Mouse (Mus musculus) cerebellum, adult 9-10 months (tissue): ENCODE results near the gene Nudt19.
"Not testable (repeated sequence)": the region's sequence is repeated elsewhere in the genome, so short reads cannot be mapped to it uniquely, and the experiment has no call there.

Experiments
- DNase-seq: peaks from one replicate; pipeline ENCODE4 v3.0.0; 2022

Gene Nudt19

DNA sequence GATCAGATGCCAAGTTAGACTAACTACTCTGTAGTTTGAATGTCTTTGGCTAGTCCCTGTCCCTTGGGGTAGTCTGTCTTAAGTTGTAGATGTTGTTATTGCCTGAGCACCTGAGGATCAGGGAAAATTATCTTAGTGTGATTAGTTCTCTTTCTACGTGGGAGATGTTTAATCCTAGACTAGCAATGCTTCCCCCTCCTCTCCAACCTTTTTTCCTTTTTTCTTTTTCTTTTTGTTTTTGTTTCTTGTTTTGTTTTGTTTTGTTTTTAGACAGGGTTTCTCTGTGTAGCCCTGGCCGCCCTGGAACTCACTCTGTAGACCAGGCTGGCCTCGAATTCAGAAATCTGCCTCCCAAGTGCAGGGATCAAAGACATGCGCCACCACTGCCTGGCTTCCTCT, at the start of gene Nudt19:
Gene Nudt19, minus strand, starts transcription at position 100 of the 399 bp plus-strand sequence.
- DNase-seq, result no peak

DNA sequence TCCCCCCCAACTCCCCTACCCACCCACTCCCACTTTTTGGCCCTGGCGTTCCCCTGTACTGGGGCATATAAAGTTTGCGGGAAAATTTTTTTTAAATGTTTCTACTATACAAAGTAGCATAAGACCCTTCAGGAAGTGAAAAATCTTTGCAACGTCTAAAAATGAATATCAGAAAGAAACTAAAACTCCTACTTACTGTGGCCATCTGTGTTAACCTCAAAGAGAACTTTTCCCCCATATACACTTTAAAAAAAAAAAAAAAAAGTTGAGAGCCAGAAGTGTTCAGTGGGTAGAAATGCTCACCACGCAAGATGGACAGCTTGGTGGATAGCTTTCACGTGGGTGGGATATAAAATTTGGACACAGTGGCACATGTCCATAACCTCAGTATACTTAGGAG, 46.7 kb upstream of the Nudt19 start:
- no peak for DNase-seq

DNA sequence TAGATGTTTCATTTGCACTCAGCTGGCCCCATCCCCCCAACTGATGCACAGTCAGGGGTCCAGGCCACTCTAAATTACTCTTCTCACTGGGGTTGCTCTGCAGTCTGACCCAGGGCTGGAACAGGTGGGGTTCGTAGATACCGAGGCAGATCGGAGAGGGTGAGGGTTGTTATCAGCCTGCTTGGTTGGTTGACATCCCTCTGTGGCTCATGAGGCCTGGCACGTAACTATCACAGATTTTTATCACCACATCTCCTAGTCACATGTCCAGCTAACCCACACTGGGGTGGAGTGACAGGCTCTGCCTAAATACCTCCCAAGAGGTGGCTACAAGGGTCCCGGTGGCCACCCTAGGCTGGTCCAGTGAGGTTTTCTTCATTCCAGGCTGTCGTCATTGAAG, 45.0 kb upstream of the Nudt19 start:
- DNase-seq, result no peak

DNA sequence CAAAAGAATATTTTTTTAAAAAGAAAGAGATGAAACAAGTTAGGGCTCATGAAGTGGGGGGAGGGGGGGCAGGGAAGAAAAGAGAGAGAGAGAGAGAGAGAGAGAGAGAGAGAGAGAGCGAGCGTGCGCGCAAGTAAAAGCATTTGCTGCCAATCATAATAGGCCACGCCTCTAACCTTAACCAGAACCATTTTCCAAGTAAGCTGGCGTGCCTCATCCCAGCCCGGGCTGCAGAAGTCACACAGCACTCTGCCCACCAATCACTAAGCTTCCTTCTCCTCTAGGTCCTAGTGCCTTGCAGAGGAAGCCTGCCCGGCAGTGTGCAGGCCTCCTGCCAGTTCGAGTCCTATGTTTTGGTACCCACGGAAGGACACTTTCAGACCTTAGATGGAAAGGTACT, 43.9 kb upstream of the Nudt19 start:
- no peak for DNase-seq

DNA sequence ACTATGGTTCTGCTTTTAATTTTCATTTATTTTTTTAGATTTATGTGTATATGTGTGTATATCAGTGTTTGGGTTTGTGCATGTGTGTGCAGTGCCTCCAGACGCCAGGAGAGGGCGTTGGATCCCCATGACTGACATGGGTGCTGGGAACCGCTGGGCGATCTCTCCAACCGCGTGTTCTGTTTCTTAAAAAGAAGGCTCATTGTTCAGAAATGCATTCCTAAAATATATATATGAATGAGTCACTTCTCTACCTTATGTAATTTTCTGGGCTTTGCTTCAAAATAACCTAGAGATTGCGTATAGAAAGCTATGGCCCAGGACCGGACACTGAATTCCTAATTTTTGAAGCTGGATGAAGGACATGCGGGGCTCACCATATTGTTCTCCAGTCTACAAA, 43.4 kb upstream of the Nudt19 start:
- no peak for DNase-seq

DNA sequence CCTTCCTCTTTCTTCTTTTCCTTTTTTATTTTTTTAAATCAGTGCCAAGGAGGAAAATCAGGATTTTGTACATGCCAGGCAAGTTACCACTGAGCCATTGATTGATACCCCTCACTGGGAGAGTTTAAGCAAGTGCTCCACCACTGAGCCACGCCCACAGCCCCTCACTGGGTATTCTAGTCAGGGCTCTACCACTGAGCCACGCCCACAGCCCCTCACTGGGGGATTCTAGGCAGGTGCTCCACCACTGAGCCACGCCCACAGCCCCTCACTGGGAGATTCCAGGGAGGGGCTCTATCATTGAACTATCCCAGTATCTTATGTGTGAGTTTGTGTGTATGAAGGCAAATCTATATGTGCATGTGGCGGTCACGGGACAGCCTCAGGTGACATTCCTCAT, 38.2 kb upstream of the Nudt19 start:
- DNase-seq, result no peak

DNA sequence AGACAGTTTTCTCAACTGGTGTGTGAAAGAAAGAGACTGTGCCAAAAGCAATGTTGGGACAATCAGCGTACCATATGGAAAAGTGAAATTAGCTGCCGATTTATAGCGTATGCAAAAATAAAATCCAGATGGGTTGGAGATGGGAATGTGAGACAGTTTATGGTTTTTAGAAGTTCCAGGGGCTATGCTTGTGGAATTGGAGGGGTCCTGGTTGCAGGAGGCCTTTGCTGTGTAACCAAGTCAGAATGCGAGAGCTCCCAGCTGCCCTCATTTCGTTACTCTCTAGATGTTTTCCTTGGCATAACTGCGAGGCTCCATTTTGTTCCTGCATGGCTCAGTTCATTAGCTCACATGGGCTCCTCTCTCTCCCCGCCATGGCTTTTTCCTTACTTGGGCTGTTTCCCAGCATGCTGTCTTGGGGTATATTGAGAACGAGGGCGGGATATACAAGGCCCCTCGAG, 34.7 kb upstream of the Nudt19 start:
- DNase-seq, result no peak

DNA sequence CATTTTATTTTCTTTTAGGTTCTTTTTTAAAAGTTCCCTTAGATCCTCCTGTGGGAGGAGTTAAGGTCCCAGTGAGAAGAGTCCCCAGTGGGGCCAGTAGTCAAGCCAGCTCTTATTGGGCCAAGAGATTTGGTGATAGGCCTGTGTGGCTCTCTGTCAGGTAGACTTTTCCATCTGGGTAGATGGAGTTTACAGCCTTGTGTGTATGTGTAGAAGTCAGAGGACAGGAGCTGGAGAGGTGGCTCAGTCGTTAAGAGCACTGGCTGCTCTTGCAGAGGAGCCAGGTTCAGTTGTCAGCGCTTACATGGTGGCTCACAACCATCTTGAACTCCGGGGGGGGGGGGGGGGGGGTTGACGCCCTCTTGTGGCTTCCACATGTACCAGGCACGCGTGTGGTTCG, 33.4 kb upstream of the Nudt19 start:
- no peak for DNase-seq

DNA sequence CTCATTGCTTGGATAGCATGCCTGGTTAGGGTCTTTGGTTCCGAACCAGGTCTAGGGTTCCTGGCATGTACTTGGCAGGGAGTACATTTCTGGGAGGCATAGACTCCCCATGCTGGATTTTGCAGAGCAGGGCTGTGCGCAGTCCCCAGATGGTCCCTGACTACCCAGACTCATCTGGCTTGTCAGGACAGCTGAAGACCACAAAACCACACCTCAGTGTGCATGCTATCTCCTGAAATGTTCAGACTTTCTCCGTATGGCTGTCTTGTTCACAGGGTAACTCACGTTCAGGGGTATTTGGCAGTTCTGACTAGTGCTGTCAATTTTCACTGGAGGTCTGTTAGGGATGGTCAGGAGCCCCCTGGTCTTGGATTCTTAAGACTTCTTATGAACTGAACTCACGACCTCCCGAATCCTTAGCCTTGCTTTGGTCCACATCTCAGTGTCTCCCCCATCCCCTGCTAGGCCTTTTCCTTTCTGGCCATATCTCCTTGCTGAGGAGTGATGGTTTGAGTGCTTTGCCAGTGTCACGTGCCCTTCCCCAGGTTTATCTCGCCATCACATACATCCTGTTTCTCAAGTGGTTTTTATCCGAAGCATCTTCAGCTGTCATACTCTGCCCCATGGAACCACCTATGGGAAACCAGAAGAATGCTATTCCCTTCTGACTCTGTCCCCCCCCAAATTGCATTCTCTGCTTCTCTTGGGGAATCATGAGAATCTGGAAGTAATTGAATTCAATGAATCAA, 32.8 kb upstream of the Nudt19 start:
- DNase-seq, result no peak

DNA sequence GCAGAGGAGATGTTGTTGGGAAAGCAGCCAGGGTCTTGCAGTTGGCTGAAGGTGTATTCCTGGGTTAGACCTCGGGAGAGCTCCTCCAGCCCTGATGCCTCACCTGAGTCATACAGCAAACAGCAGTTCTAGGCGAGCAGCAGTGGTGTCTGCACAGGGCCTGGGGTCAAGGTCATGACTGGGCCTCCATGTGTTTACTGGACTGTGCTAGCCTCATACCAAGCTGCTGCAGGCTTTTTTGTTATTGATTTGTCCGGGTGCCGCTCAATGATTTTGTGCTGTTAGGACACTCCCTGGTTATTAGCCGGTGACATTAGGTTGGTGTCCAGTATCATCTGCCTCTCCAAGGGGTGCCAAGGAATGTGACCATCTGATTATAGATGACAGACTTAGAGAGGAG, 31.6 kb upstream of the Nudt19 start:
- DNase-seq, result peak; percentile 25

DNA sequence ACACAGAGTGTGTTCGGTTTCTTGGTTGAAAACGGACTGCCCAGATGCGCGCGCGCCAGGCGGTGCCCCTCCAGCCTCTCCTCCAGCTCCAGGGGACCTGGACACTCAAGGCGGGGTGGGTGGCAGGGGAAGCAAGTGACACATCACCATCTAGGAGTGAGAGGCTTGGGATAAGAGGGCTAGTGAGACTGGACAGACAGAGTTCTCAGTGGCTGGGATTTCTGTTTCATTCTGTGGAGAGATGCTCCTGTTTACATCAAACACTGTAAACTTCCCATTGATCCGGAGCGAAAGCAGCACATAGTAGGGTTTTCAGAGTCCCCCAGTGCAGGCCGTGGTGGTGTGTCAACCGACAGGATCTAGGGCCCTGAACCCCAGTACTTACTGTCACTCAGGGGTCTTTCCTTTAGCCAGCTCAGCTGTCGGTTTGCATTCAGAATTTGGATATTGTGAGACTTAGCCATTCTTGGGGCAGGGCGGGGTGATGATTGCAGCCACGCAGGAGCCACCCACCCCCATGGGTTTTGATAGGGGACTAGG, 30.9 kb upstream of the Nudt19 start:
- peak; percentile 30 for DNase-seq

DNA sequence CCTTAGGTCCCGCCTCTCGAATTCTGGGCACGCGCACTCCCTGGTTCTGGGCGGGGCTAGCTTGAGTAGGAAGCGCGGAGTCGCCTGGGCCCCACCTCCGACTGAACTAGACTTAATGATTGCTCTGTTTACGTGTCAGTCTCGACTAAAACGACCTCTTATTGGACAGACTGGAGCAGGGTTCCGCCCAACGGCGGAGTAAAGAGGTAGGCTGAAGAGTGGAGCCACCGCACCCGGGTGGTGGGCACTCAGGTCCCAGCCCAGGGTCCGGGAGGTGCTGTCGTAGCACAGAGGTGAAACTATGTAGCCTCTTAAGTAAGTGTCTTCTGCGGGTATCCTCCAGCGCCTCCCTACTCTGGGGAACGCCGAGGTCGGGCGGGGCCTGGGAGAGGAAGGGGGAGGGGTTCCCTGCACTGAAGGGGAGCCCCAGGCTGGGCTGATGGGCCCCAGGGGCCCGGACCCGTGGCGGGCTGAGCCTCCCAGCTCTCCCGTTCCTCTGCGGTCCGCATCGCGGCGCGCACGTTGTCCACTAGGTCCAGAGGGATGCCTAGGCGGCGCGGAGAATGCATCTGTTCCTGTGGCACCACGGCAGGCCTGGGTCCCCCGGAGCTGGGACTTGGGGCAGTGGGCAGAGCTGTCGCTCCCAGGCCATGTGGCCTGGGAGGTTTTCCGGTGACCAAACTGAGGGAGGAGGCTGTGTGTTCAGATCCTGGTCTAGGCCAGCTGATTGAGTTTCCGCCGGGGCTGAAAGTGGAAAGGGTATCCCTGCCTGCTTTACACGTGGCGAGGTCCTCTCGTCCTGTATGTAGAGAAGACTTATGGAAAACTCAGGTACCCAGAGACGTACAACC, 30.2 kb upstream of the Nudt19 start, which contains the start of gene Ankrd27:
Gene Ankrd27, plus strand, starts transcription at position 190 of the 851 bp plus-strand sequence.
- peak; percentile 97 for DNase-seq

DNA sequence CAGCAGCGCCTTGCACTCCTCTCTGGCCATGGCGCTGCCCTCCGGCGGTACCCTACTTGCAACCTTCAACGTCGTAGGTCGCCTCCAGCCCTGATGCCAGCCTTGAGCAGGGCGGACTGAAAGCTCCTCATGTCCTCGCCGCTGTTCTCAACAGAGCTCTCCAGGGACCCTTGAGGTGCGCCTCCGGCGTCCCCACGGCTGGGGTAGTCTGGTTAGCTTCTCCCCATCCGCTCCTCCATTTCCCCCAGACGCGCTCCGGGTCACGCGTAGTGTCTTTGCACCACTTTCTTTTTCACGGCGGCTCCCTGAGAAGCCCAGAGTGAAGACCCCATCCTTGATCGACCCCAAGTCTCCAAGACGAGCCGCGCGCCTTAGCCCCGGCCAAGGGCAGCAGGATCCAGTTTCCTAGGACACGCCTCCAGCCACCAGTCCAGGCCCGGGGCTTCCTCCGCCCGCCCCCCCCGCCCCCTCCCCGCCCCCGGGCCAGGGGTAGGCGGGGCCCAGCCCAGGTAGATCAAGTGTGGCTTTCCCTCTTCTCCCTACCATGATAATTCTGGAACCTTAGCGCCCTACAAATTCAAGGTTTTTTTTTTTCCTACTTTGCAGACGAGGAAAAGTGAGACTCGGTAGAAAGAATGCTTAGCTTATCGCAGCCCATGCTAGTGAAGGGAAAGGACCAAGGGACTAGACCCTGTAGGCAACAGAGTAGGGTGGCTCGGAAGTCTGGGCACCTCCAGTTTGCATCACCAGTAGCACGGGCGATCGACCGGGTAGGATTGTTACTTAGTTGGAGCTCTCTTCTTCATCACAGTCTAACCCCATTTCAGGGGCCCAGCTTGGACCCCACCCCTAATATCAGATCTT, 29.3 kb upstream of the Nudt19 start, which contains the start of gene Rgs9bp:
Gene Rgs9bp, minus strand, starts transcription at position 392 of the 864 bp plus-strand sequence.
- DNase-seq, result peak; percentile 22

DNA sequence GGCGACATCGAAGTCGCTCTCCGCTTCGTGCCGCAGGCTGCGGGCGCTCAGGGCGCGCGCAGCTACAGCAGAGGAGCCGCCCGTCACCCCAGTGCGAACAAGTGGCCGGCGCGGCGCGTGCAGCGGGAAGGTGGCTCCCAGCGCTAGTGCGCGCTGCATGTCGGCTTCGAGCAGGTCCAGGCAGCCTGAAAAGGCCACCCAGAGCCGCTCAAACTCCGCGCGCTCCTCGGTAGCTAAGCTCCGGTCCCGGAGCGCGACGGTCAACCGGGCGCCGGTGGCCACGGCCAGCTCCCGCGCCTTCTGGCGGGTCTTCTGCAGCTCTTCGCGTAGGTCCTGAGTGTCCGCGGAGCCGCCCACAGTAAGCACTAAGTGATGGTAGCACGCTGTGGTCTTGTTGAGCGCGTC, 28.7 kb upstream of the Nudt19 start:
- DNase-seq, result no peak

DNA sequence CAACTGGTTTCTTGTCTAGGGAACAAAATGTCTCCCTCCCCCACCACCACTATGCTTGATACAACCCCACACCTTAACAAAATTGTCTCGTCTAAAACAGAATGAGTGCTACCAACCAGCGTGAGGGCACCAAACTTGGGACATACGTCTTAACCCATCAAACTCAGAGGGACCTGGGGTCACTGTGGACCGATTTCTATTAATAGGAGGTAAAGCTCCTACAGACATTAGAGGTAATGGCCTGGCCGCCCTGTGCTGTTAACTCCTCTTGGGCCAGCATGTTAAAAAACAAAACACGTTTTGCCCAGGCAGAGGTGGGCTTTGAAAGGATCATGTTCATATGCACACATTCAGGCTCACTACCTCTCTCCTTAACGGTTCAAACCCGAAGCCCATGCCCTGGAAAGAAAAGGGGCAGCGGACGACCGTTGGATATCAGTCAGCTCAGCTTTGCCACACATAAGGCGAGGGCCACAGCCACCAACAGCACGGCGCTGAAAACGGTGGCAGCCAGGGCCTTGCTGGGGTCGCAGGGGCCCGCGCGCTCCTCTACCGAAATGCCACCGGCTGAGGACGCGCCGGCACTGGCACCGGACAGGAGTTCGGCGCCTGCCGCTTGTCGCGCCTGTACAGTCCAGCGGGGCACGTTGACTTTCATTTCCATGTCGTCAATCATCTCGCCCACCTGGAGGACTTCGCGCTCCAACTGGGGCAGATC, 28.1 kb upstream of the Nudt19 start:
- DNase-seq, result no peak

DNA sequence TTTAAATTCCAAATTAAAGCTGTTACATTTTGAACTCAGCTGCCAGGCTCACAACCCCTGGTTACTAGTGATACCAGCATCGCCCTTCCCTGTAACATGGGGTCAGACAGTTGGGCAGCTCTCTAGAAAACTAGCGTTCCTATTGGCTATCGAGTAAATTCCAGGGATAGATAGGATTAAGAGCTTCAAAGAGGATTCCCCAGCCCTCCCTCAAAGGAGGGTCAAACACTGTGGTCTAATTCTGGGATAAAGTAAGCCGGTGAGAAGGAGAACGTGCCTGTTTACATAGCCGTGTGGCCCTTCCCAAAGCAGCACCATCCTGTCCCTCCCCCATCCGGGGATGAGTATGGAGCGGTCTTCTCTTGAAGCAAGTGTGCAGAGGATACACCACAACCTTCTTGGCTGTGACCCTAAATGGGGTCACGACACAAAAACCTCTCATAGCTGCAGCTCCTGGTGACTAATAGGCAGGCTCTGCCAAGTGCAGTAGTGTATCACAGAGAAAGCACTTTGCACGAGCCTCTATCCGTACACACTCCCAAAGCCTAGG, 27.4 kb upstream of the Nudt19 start:
- no peak for DNase-seq

DNA sequence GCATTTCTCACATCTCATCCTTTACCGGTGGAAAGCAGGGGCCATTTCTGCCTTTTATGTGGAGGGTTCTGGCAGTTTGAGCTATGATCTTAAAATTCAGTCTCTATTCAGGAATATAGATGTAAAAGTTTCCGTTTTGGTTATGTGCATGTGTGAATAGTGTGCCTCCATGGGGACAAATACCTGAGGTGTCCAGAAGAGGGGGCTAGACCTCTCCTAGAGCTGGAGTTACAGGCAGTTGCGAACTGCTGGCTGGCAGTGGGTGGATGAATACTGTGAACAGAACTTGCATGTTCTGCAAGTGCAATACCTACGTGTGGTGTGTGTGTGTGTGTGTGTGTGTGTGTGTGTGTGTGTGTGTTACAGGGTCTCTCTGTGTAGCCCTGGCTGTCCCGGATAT, 26.6 kb upstream of the Nudt19 start:
- no peak for DNase-seq

DNA sequence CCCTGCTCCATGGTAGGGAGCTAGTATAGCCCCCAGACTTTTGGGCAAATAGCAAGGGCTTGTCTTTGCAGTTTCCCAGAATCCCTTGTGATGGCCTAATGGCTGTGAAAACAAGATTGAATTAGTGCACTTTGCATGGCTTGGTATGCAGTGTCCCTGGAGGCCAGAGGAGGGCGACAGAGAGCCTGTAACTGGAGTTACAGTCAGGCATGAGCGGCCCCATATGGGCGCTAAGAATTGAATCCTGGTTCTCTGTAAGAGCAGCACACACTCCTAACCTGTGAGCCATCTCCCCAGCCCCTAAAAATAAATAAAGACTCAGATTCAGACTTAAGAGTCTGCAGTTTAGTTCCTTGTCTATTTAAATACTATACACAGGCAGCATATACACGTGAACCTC, 23.7 kb upstream of the Nudt19 start:
- no peak for DNase-seq

DNA sequence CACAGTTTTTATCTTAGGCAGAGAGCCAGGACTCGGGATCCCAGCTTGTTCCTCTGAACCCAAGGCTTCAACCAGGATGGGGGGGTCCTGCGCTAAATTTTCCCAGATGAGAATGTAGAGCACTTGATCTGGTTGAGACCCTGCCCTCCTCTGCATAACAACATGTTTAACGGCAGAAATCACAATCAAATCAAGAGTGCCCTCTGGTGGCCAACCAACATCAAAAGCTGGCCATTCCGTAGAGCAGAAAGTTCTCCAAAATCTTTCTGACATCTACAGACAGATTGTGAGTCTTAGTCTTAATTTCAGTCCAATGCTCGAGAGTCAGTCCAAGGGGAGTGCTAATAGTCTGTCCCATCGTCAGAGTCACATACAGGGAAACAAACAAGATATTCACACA, 14.8 kb upstream of the Nudt19 start:
- not testable (repeated sequence) for DNase-seq

DNA sequence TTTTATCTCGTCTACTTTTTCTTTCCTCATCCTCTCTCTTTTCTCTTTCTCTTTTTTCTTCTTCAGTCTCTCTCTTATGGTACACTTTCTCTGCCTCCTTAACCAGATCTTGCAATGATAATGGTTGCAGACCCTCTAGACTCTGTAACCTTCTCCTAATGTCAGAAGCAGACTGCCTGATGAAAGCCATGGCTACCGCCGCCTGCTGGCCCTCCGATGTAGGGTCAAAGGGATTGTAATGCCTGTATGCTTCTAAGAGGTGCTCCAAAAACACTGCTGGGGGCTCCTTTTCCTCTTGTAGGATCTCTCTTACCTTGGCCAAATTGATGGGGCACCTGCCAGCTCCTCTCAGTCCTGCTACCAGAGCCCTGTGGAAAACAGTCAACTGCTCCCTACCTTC, 13.6 kb upstream of the Nudt19 start:
- DNase-seq, result not testable (repeated sequence)

DNA sequence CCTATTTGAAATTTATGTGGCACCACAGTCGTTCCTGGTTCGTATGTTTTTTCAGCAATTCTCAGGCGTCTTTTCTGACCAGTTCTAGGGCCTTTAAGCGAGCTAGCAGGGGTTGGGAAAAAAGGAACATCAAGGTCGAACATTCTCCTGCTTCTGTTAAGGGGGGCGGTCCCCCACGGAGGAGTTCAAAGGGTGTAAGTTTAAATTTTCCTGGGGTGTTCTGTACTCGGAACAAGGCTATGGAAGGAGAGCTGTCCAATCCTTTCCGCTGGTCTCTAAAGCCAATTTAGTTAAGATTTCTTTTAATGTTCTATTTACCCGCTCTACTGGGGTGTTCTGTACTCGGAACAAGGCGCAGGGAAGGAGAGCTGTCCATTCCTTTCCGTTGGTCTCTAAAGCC, 9.9 kb upstream of the Nudt19 start:
- DNase-seq, result not testable (repeated sequence)

DNA sequence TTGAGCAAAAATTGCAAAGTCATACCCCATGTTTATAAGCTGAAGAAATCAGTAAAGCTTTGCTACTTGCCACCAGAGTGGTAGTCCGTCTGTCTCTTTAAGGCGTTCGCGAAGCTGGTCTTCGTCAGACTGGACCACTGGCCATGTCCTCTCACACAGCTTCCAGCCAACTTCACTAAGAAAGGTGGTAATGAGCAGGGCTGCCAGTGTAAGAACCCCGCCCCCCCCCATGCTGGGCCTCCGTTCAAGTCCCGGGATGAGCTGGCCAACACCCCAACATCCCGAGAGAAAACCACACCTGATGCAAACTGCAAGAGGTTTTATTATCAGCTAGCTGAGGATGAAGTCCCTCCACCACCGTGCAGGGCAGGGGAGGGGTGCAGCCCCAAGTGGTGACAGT, 8.8 kb upstream of the Nudt19 start:
- DNase-seq, result not testable (repeated sequence)
